Mouse (Mus musculus) myocyte (in vitro differentiated cells): ENCODE measurements around the gene Ctla2a. TPM values are rescaled to one million over a fixed set of nuclear protein-coding genes. Genes with fewer than 3 reads are reported as not detected.
"Not testable (repeated sequence)": the region's sequence is repeated elsewhere in the genome, so short reads cannot be mapped to it uniquely, and the experiment has no call there.

Source experiments
- H3K27me3 ChIP-seq: one replicate; pipeline ENCODE4 v1.6.1; 2011; ENCODE audit not compliant: control insufficient read depth, insufficient read depth, insufficient read length
- H3K36me3 ChIP-seq: one replicate; pipeline ENCODE4 v1.6.1; 2011; ENCODE audit not compliant: control insufficient read depth, insufficient read depth
- H3K4me2 ChIP-seq: one replicate; pipeline ENCODE4 v1.6.1; 2011; ENCODE audit warnings: low read depth, control low read depth
- H3K4me3 ChIP-seq: one replicate; pipeline ENCODE4 v1.5.1; 2011; ENCODE audit warnings: mild to moderate bottlenecking, control low read depth, moderate library complexity
- H3K79me2 ChIP-seq: one replicate; pipeline ENCODE4 v1.6.1; 2011; ENCODE audit not compliant: control insufficient read depth, insufficient read depth
- H3ac ChIP-seq: one replicate; pipeline ENCODE4 v1.6.1; 2011; ENCODE audit not compliant: control insufficient read depth, insufficient read length
- CEBPB ChIP-seq: IDR thresholded peaks from 2 replicates; pipeline ENCODE4 v1.6.1; 2011; ENCODE audit warnings: mild to moderate bottlenecking, moderate library complexity; ENCODE audit not compliant: poor library complexity, insufficient read depth, severe bottlenecking
- E2F4 ChIP-seq: IDR thresholded peaks from one replicate; pipeline ENCODE4 v1.6.1; 2011; ENCODE audit warnings: mild to moderate bottlenecking, control low read depth, moderate library complexity; ENCODE audit not compliant: insufficient read depth
- MAX ChIP-seq: IDR thresholded peaks from one replicate; pipeline ENCODE4 v1.6.1; 2011; ENCODE audit warnings: low read depth, mild to moderate bottlenecking, control low read depth
- MYOD1 ChIP-seq, 3 experiments: IDR thresholded peaks; one replicate each; pipeline ENCODE4 v1.6.1; 2011; ENCODE audit warnings: control low read depth in 2 of 3, low read depth in 2 of 3, mild to moderate bottlenecking in 2 of 3, moderate library complexity in 1 of 3; ENCODE audit not compliant: insufficient read length in 2 of 3, control insufficient read depth in 1 of 3
- MYOG ChIP-seq, 3 experiments: IDR thresholded peaks; one replicate each; pipeline ENCODE4 v1.6.1; 2011; ENCODE audit warnings: control low read depth in 2 of 3, low read depth in 2 of 3, mild to moderate bottlenecking in 2 of 3; ENCODE audit not compliant: insufficient read length in 2 of 3, control insufficient read depth in 1 of 3, insufficient read depth in 1 of 3
- POLR2A ChIP-seq: IDR thresholded peaks from one replicate; pipeline ENCODE4 v1.6.1; 2011; ENCODE audit warnings: low read depth, mild to moderate bottlenecking, control low read depth, moderate library complexity; ENCODE audit not compliant: insufficient read length
- POLR2AphosphoS2 ChIP-seq: IDR thresholded peaks from one replicate; pipeline ENCODE4 v1.6.1; 2011; ENCODE audit warnings: low read depth, control low read depth; ENCODE audit not compliant: insufficient read length
- REST ChIP-seq: IDR thresholded peaks from one replicate; pipeline ENCODE4 v1.6.1; 2011; ENCODE audit warnings: mild to moderate bottlenecking, control low read depth, moderate library complexity; ENCODE audit not compliant: insufficient read depth, insufficient read length
- SRF ChIP-seq: IDR thresholded peaks from one replicate; pipeline ENCODE4 v1.6.1; 2011; ENCODE audit warnings: low read depth; ENCODE audit not compliant: control insufficient read depth, insufficient read length
- TCF12 ChIP-seq: IDR thresholded peaks from one replicate; pipeline ENCODE4 v1.6.1; 2011; ENCODE audit warnings: mild to moderate bottlenecking, control low read depth; ENCODE audit not compliant: poor library complexity, insufficient read depth, severe bottlenecking
- TCF3 ChIP-seq: IDR thresholded peaks from one replicate; pipeline ENCODE4 v1.6.1; 2011; ENCODE audit warnings: low read depth, control low read depth; ENCODE audit not compliant: insufficient read length
- USF1 ChIP-seq: IDR thresholded peaks from one replicate; pipeline ENCODE4 v1.6.1; 2011; ENCODE audit warnings: low read depth, mild to moderate bottlenecking, control low read depth, moderate library complexity
- polyA plus RNA-seq: library from polyadenylated mRNA; unstranded; fragments of >200 nt; fragmentation: generic; extraction: Trizol; gene quantifications from one replicate; pipeline ENCODE4 v1.2.1, GENCODE M21; 2012; ENCODE audit warnings: missing spikeins

Ctla2a gene
- polyA plus RNA-seq: 10.3 TPM

- Histone ChIP-seq H3K4me3 (no peak within 1 kb of the TSS), H3K27me3 (no peaks in the 10 kb centered on the region), H3K79me2 (no peaks in the 10 kb centered on the region), H3K36me3 (no peaks in the 10 kb centered on the region), H3K4me2 (peak within 1 kb of the TSS; percentile 61), H3ac (no peak within 1 kb of the TSS)
- TF ChIP-seq POLR2A (no peak), USF1 (no peak), MYOG (IDR thresholded peaks at IDR 0.05; ENCODE audit: control insufficient read depth in 1 of 3, insufficient read depth in 1 of 3, insufficient read length in 2 of 3, low read depth in 2 of 3) (no peak), MYOD1 (IDR thresholded peaks at IDR 0.05; ENCODE audit: control insufficient read depth in 1 of 3, insufficient read length in 2 of 3, low read depth in 2 of 3) (no peak), CEBPB (no peak), E2F4 (no peak), TCF3 (no peak), SRF (no peak), TCF12 (no peak), MAX (no peak), REST (no peak)
These were observed at the start of gene Ctla2a, which contains the start of gene Gm49391 for GRCm38 (mm10) chr13:60936500-60936901. Gene Ctla2a, minus strand, starts transcription at chr13:60936625. Gene Gm49391, minus strand, starts transcription at chr13:60936571.

GRCm38 (mm10) chr13:60972319-60972718, 35.9 kb upstream of the Ctla2a start:
- H3K27me3 ChIP-seq, H3K36me3 ChIP-seq, H3K79me2 ChIP-seq, H3ac ChIP-seq, H3K4me2 ChIP-seq, H3K4me3 ChIP-seq: not testable (repeated sequence)

GRCm38 (mm10) chr13:60963985-60964384, 27.6 kb upstream of the Ctla2a start:
- H3K79me2 ChIP-seq, H3ac ChIP-seq, H3K36me3 ChIP-seq, H3K4me3 ChIP-seq, H3K4me2 ChIP-seq, H3K27me3 ChIP-seq: not testable (repeated sequence)

- TF ChIP-seq E2F4 (no peak), USF1 (no peak), TCF3 (no peak), MYOD1 (IDR thresholded peaks at IDR 0.05; ENCODE audit: control insufficient read depth in 1 of 3, insufficient read length in 2 of 3, low read depth in 2 of 3) (no peak), MYOG (IDR thresholded peaks at IDR 0.05; ENCODE audit: control insufficient read depth in 1 of 3, insufficient read depth in 1 of 3, insufficient read length in 2 of 3, low read depth in 2 of 3) (no peak), POLR2A (no peak), MAX (no peak), POLR2AphosphoS2 (no peak), CEBPB (no peak), TCF12 (no peak), SRF (no peak), REST (no peak)
- Histone ChIP-seq H3K4me2 (no peak overlapping the region), H3K27me3 (no peaks in the 10 kb centered on the region), H3K4me3 (no peak overlapping the region), H3K36me3 (no peaks in the 10 kb centered on the region), H3K79me2 (no peaks in the 10 kb centered on the region), H3ac (no peak overlapping the region)
These were observed 25.3 kb upstream of the Ctla2a start for GRCm38 (mm10) chr13:60961706-60962105.

- not testable (repeated sequence) for H3K4me2 ChIP-seq, H3K79me2 ChIP-seq, H3ac ChIP-seq, H3K27me3 ChIP-seq, H3K36me3 ChIP-seq, H3K4me3 ChIP-seq
These were observed 5.5 kb upstream of the Ctla2a start, which contains the start of gene Tpbpa for GRCm38 (mm10) chr13:60941884-60942283. Gene Tpbpa, minus strand, starts transcription at chr13:60941984.

GRCm38 (mm10) chr13:60935490-60935889, 935 bp downstream of the Ctla2a start, which contains the start of gene Gm49393:
Gene Gm49393, minus strand, starts transcription at chr13:60935590.
- not testable (repeated sequence) for H3K79me2 ChIP-seq, H3K27me3 ChIP-seq, H3K36me3 ChIP-seq, H3K4me3 ChIP-seq, H3ac ChIP-seq
- peak within 1 kb of the TSS; percentile 61 for H3K4me2 ChIP-seq

- not testable (repeated sequence) for H3K27me3 ChIP-seq, H3K36me3 ChIP-seq, H3K4me3 ChIP-seq, H3K79me2 ChIP-seq, H3ac ChIP-seq, H3K4me2 ChIP-seq
These were observed 31.6 kb downstream of the Ctla2a start, which contains the start of gene Tpbpb for GRCm38 (mm10) chr13:60904780-60905179. Gene Tpbpb, minus strand, starts transcription at chr13:60904880.
